In the genomic region with DNA sequence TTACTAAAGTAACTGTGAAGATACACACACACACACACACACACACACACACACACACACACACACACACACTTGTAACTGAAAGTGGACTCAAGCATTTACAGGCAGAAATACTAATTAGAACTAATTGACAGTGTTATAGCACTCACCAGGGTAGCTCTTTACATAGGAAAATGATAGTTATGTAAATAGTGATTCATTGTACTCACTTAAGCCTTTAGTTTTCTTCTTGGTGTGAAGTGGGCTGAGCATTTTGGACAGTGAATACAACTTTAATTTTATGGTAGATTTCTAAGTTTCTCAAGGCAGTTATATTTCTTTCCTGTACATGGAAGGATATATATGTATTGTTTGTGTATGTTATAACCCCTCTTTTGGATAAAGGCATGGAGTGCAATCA, we compare ENCODE assay signal across 13 mouse cellular contexts.
"Had no signal": no experiment of that assay in that cellular context is flagged by ENCODE, and none has a peak within 500 bp of the region (broad histone marks: within the 10 kb centered on the region; RNA-seq: fewer than 3 reads in every experiment).

No protein-coding gene starts in this region.

- DNase-seq: lung, adult 18-20 months; lung, embryonic 14.5 days; lung, postnatal 10 days; lung, postnatal 4 days; midbrain, embryonic 14.5 days; right cerebral cortex, adult 18-20 months; right cerebral cortex, postnatal 25 days; right cerebral cortex, postnatal 4 days; spleen, adult 18-20 months; thymus, adult 2 months; thymus, postnatal 25 days; thymus, postnatal 4 days had no signal

- ATAC-seq: midbrain, embryonic 16.5 days had no signal
